Mouse (Mus musculus) midbrain, embryonic 10.5 days (tissue): ENCODE results near the gene Chn2. TPM values are rescaled to one million over a fixed set of nuclear protein-coding genes. Genes with fewer than 3 reads are reported as not detected.

Source experiments
- DNase-seq: peaks from one replicate; pipeline ENCODE4 v3.0.0-alpha.2; 2017; ENCODE audit warnings: low spot score
- H3K27ac ChIP-seq: fragments of 300-500 bp; sonication (generic); replicated peaks from 2 replicates; pipeline ENCODE4 v1.5.1; 2016; ENCODE audit warnings: mild to moderate bottlenecking
- H3K27me3 ChIP-seq: fragments of 300-500 bp; sonication (generic); 2 replicates; pipeline ENCODE4 v1.6.1; 2016; ENCODE audit warnings: low read depth, mild to moderate bottlenecking; ENCODE audit not compliant: poor library complexity, severe bottlenecking
- H3K36me3 ChIP-seq: fragments of 300-500 bp; sonication (generic); 2 replicates; pipeline ENCODE4 v1.6.1; 2016; ENCODE audit warnings: mild to moderate bottlenecking, moderate library complexity
- H3K4me1 ChIP-seq: fragments of 300-500 bp; sonication (generic); 2 replicates; pipeline ENCODE4 v1.6.1; 2016
- H3K4me3 ChIP-seq: fragments of 300-500 bp; sonication (generic); 2 replicates; pipeline ENCODE4 v1.5.1; 2016; ENCODE audit warnings: mild to moderate bottlenecking, moderate library complexity
- H3K9me3 ChIP-seq: fragments of 300-500 bp; sonication (generic); replicated peaks from 2 replicates; pipeline ENCODE4 v1.6.1; 2016; ENCODE audit warnings: mild to moderate bottlenecking
- WGBS: fragments of 180-500 bp; shearing (Covaris S2); methylation state at CpG from one replicate; pipeline ENCODE4 v1.1.7; 2016; 5-methylcytosine and 5-hydroxymethylcytosine counted together
- polyA plus RNA-seq: library from polyadenylated mRNA; unstranded; fragments of >200 nt; fragmentation: Nextera tagmentation; extraction: Ambion mirVana; gene quantifications from 2 replicates; pipeline ENCODE4 v1.2.1, GENCODE M21; 2016

Chn2 gene
- polyA plus RNA-seq, 1 experiment from 2014 or later, result 17.3 TPM

GRCm38 (mm10) chr6:54203926-54204325 is 164.6 kb downstream of the Chn2 start:
- Histone ChIP-seq H3K9me3 (no peaks in the 10 kb centered on the region), H3K4me3 (no peak overlapping the region), H3K27ac (no peak overlapping the region), H3K27me3 (peaks cover 69% of the 10 kb centered on the region), H3K36me3 (no peaks in the 10 kb centered on the region), H3K4me1 (peaks cover 83% of the 10 kb centered on the region)
- WGBS, result 93% methylated on average over 6 of the region's 6 CpGs
- DNase-seq, result no peak

GRCm38 (mm10) chr6:54204931-54205330 is 165.6 kb downstream of the Chn2 start:
- H3K4me1 ChIP-seq, result peaks cover 80% of the 10 kb centered on the region
- no peak overlapping the region for H3K4me3 ChIP-seq
- H3K27me3 ChIP-seq, result peaks cover 76% of the 10 kb centered on the region
- DNase-seq, result peak; percentile 55
- H3K36me3 ChIP-seq, result no peaks in the 10 kb centered on the region
- WGBS, result 36% methylated on average over 2 of the region's 2 CpGs
- no peaks in the 10 kb centered on the region for H3K9me3 ChIP-seq
- peak overlapping the region; percentile 79 for H3K27ac ChIP-seq

DNA sequence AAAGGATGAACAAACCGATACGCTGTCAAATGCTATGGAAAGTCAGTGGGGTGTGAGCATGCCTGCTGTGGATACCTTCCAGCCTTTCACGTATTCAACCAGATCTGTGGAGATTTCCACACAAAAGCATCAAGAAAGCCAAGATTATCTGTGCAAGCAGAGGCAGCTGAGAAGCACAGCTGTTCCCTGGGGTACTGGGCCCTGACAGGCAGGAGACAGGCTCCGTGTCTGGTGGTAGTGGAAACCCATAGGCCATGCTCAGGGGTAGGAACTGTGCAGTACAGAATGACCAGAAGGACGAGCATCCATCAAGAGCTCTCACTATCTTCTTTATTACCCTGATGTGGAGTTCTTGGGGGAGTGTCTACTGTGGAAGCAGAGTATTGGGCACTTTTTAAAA is 166.1 kb downstream of the Chn2 start:
- Histone ChIP-seq H3K36me3 (no peaks in the 10 kb centered on the region), H3K4me1 (peaks cover 80% of the 10 kb centered on the region), H3K9me3 (no peaks in the 10 kb centered on the region), H3K4me3 (no peak overlapping the region), H3K27ac (peak overlapping the region; percentile 79), H3K27me3 (peaks cover 79% of the 10 kb centered on the region)
- peak; percentile 50 for DNase-seq
- 26% methylated on average over 5 of the region's 5 CpGs for WGBS

DNA sequence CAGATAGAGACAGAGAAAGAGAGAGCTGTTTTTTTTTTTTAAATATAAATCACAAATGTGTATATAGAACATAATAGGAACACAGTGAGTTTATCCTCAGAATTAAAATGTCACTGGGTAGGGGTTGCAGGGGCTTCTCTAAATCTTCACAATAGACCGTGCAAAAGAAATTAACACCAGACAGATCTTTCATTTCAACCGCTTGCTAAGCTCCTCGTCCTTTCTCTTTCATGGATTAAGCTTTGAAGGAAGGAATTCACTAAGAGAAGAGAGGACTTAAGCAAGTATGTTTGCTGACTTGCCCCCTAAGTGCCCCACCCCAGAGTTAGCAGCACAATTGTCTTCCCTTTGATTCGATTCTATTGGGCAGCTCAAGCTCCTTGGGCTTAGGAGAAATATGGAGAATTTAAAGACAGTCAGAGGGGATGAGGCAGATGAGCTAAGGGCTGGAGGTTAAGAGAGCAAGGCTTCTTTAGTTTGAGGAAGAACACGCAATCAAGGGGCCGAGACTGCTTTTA is 166.9 kb downstream of the Chn2 start:
- Histone ChIP-seq H3K4me1 (peaks cover 80% of the 10 kb centered on the region), H3K4me3 (peak overlapping the region; percentile 18; the same call in 1 of the 2 replicates), H3K27ac (peak overlapping the region; percentile 79), H3K27me3 (peaks cover 72% of the 10 kb centered on the region), H3K36me3 (no peaks in the 10 kb centered on the region), H3K9me3 (no peaks in the 10 kb centered on the region)
- peak; percentile 56 for DNase-seq
- 10% methylated on average over 6 of the region's 6 CpGs for WGBS

- Histone ChIP-seq H3K9me3 (no peaks in the 10 kb centered on the region), H3K27ac (peak overlapping the region; percentile 67; the same call in 1 of the 2 replicates), H3K27me3 (peaks cover 72% of the 10 kb centered on the region), H3K4me3 (no peak overlapping the region), H3K36me3 (no peaks in the 10 kb centered on the region), H3K4me1 (peaks cover 71% of the 10 kb centered on the region)
- no peak for DNase-seq
- 84% methylated on average over 8 of the region's 8 CpGs for WGBS
Observed at GRCm38 (mm10) chr6:54208786-54209185, 169.4 kb downstream of the Chn2 start.

DNA sequence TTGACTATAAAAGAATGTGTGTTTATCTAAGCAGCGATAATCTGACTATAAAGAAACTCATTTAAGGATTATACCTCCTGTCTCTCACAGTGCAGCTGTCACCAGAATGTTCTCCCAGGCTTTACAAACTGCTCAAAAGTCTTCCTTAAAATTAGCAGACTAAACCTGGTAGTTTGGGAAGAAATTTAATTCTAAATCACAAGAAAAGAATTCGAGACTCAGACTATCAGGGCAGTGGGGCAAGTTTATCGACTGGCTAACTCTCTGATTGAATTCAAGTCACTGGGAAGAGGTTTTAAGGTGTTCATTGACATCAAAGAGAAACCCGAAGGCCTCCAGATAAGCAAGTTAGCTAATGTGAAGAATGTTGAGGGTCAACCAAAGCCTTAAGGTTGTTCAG is 171.6 kb downstream of the Chn2 start:
- Histone ChIP-seq H3K4me3 (no peak overlapping the region), H3K4me1 (peaks cover 51% of the 10 kb centered on the region), H3K27ac (0 out of 2 replicates have a peak overlapping the region, but pooled peaks have one; percentile 71), H3K27me3 (peaks cover 75% of the 10 kb centered on the region), H3K9me3 (no peaks in the 10 kb centered on the region), H3K36me3 (no peaks in the 10 kb centered on the region)
- DNase-seq, result no peak
- WGBS, result 41% methylated on average over 4 of the region's 4 CpGs

DNA sequence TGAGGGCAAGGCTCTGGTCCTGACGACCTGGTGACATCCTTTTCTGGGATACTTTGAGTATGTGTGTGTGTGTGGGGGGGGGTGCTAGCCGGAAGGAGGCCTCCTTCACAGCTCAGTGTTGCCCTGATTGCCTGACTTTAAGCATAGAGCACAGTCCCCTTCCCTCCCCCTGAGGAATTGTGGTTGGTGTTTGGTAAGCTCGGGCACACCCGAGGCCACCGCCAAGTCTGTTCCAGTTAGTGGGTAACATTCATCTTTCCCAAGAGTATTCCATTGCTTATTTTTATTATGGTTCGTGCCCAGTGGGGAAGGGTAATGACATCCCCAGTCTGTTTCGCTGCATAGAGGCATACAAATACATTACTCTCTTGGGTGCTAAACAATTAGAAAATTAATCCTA is 172.6 kb downstream of the Chn2 start:
- no peaks in the 10 kb centered on the region for H3K36me3 ChIP-seq
- no peak for DNase-seq
- 70% methylated on average over 7 of the region's 7 CpGs for WGBS
- H3K27me3 ChIP-seq, result peaks cover 84% of the 10 kb centered on the region
- peaks cover 41% of the 10 kb centered on the region for H3K4me1 ChIP-seq
- H3K4me3 ChIP-seq, result no peak overlapping the region
- no peaks in the 10 kb centered on the region for H3K9me3 ChIP-seq
- H3K27ac ChIP-seq, result peak overlapping the region; percentile 71

GRCm38 (mm10) chr6:54213743-54214142 is 174.4 kb downstream of the Chn2 start:
- peaks cover 75% of the 10 kb centered on the region for H3K27me3 ChIP-seq
- 92% methylated on average over 7 of the region's 7 CpGs for WGBS
- H3K9me3 ChIP-seq, result no peaks in the 10 kb centered on the region

GRCm38 (mm10) chr6:54215636-54216035 is 176.3 kb downstream of the Chn2 start:
- no peak for DNase-seq
- H3K36me3 ChIP-seq, result peaks cover 12% of the 10 kb centered on the region

More at GRCm38 (mm10) chr6:54213743-54214142, 174.4 kb downstream of the Chn2 start:
- no peak overlapping the region for H3K4me3 ChIP-seq
- H3K36me3 ChIP-seq, result no peaks in the 10 kb centered on the region
- H3K4me1 ChIP-seq, result peaks cover 30% of the 10 kb centered on the region
- no peak for DNase-seq
- no peak overlapping the region for H3K27ac ChIP-seq

DNA sequence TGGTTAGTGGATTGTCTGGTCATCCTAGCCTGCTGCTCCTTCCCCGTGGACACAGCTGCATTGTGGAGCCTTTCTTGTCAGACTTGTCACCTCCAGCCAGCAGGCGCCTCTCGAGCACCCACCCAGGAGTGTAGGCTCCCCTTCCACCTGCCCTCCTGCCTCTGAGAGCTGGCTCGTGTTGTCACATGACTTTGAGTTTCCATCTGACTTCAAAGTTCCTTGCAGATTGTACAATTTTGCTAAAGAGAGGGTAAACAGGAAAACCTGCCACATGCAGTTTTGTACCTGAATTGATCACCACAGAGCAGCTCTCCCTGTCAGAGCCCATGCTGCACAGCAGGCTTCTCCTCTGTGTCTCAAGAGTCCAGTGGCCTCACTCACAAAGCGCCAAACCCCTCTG is 177.2 kb downstream of the Chn2 start:
- Histone ChIP-seq H3K4me1 (peaks cover 5% of the 10 kb centered on the region), H3K4me3 (no peak overlapping the region), H3K27ac (no peak overlapping the region), H3K27me3 (peaks cover 83% of the 10 kb centered on the region), H3K36me3 (peaks cover 16% of the 10 kb centered on the region), H3K9me3 (no peaks in the 10 kb centered on the region)
- no peak for DNase-seq
- 87% methylated on average over 5 of the region's 5 CpGs for WGBS

More at GRCm38 (mm10) chr6:54215636-54216035, 176.3 kb downstream of the Chn2 start:
- WGBS, result 93% methylated on average over 8 of the region's 8 CpGs
- Histone ChIP-seq H3K4me3 (no peak overlapping the region), H3K27ac (no peak overlapping the region), H3K4me1 (peaks cover 14% of the 10 kb centered on the region), H3K9me3 (no peaks in the 10 kb centered on the region), H3K27me3 (peaks cover 79% of the 10 kb centered on the region)

GRCm38 (mm10) chr6:54220124-54220523 is 180.8 kb downstream of the Chn2 start:
- H3K27me3 ChIP-seq, result peaks cover 82% of the 10 kb centered on the region
- no peak overlapping the region for H3K27ac ChIP-seq
- DNase-seq, result no peak
- 91% methylated on average over 14 of the region's 14 CpGs for WGBS
- peaks cover 16% of the 10 kb centered on the region for H3K36me3 ChIP-seq
- no peaks in the 10 kb centered on the region for H3K9me3 ChIP-seq
- no peak overlapping the region for H3K4me3 ChIP-seq
- peaks cover 24% of the 10 kb centered on the region for H3K4me1 ChIP-seq

DNA sequence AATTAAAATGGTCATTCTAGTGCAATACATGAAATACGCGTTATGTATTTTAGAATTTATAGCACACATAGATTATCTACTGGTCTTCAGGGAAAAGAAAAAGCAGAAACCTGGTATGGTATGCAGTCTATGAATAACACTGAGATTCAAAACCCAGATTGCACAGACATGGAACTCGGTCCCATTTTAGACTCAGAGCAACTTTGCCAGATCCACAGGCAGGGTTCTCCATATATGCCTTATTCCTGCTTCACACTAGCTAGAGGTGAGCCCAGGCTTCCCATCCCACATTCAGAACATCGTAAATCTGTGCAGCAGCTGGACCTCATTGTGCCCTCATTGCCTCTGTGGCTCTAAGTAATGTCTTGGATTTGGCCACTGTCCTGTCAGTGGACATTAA is 184.2 kb downstream of the Chn2 start:
- 89% methylated on average over 4 of the region's 4 CpGs for WGBS

GRCm38 (mm10) chr6:54224325-54224724 is 185.0 kb downstream of the Chn2 start:
- no peaks in the 10 kb centered on the region for H3K9me3 ChIP-seq
- peaks cover 44% of the 10 kb centered on the region for H3K4me1 ChIP-seq
- H3K4me3 ChIP-seq, result no peak overlapping the region
- peak overlapping the region; percentile 63 for H3K27ac ChIP-seq
- peaks cover 88% of the 10 kb centered on the region for H3K27me3 ChIP-seq
- no peak for DNase-seq
- peaks cover 13% of the 10 kb centered on the region for H3K36me3 ChIP-seq
- 70% methylated on average over 11 of the region's 11 CpGs for WGBS

More for the DNA sequence above, 184.2 kb downstream of the Chn2 start:
- Histone ChIP-seq H3K27me3 (peaks cover 96% of the 10 kb centered on the region), H3K4me3 (no peak overlapping the region), H3K27ac (no peak overlapping the region), H3K9me3 (no peaks in the 10 kb centered on the region), H3K4me1 (peaks cover 40% of the 10 kb centered on the region), H3K36me3 (peaks cover 16% of the 10 kb centered on the region)
- no peak for DNase-seq
